Mouse (Mus musculus) bone marrow macrophage, adult 2 months (primary cell): Measurements from ENCODE around the gene Dars2.

Source experiments
- CTCF ChIP-seq: IDR thresholded peaks from 2 replicates; pipeline ENCODE4 v1.5.1; 2012; ENCODE audit warnings: low read depth, mild to moderate bottlenecking, low read length, moderate library complexity
- POLR2A ChIP-seq: IDR thresholded peaks from 2 replicates; pipeline ENCODE4 v1.6.1; 2012; ENCODE audit warnings: mild to moderate bottlenecking, low read depth, low read length, borderline replicate concordance

- no peak for TF ChIP-seq CTCF
- TF ChIP-seq POLR2A: no peak
Measured at GRCm38 (mm10) chr1:161038968-161039721, 31.3 kb downstream of the Dars2 start.
